Mouse (Mus musculus): Measurements from ENCODE around the gene Akap5.

Akap5 gene

GRCm38 (mm10) chr12:76369206-76369977 lies 44.7 kb downstream of the Akap5 start, which contains the start of gene Zbtb25:
Gene Zbtb25, minus strand, starts transcription at chr12:76369602.
- DNase-seq, result peak; percentile 91 to 96

- peak; percentile 85 for DNase-seq
These were observed 45.5 kb downstream of the Akap5 start, which contains the start of gene Zbtb1 for GRCm38 (mm10) chr12:76369978-76370830. Gene Zbtb1, plus strand, starts transcription at chr12:76370266.

GRCm38 (mm10) chr12:76370831-76371571 lies 46.3 kb downstream of the Akap5 start:
- peak; percentile 68 to 71 for DNase-seq

- no peak for DNase-seq
These were observed 47.4 kb downstream of the Akap5 start for GRCm38 (mm10) chr12:76372046-76372445.

GRCm38 (mm10) chr12:76372881-76373818 lies 48.5 kb downstream of the Akap5 start:
- no peak for DNase-seq

- no peak for DNase-seq
These were observed 49.3 kb downstream of the Akap5 start for GRCm38 (mm10) chr12:76373991-76374390.

- DNase-seq, result no peak
These were observed 50.2 kb downstream of the Akap5 start for GRCm38 (mm10) chr12:76374911-76375310.

- no peak for DNase-seq
These were observed 50.8 kb downstream of the Akap5 start for GRCm38 (mm10) chr12:76375506-76375905.

- peak in 1 of 2 experiments; percentile 38 for DNase-seq
These were observed 52.0 kb downstream of the Akap5 start for GRCm38 (mm10) chr12:76376649-76377048.

- DNase-seq, result no peak
These were observed 52.4 kb downstream of the Akap5 start for GRCm38 (mm10) chr12:76377059-76377458.

- no peak for DNase-seq
These were observed 53.0 kb downstream of the Akap5 start for GRCm38 (mm10) chr12:76377726-76378125.

- no peak for DNase-seq
These were observed 53.9 kb downstream of the Akap5 start for GRCm38 (mm10) chr12:76378556-76378955.

- DNase-seq, result no peak
These were observed 55.5 kb downstream of the Akap5 start for GRCm38 (mm10) chr12:76380151-76380550.
